Mouse (Mus musculus) liver, embryonic 16.5 days (tissue): ENCODE measurements around the gene Atp8a2. TPM values are rescaled to one million over a fixed set of nuclear protein-coding genes. Genes with fewer than 3 reads are reported as not detected.
A peak's percentile ranks its signal among the peaks of the same experiment; 100 is the strongest.

Source experiments
- ATAC-seq: fragments of 200-750 bp; cut with Nextera tagmentation; 2 replicates; pipeline ENCODE4 v1.8.0; 2017; ENCODE audit warnings: low read depth, mild to moderate bottlenecking, moderate number of reproducible peaks, moderate library complexity
- H3K27ac ChIP-seq: fragments of 300-500 bp; sonication (generic); 2 replicates; pipeline ENCODE4 v1.5.1; 2014; ENCODE audit warnings: mild to moderate bottlenecking, low read length
- H3K27me3 ChIP-seq: fragments of 300-500 bp; sonication (generic); 2 replicates; pipeline ENCODE4 v1.6.1; 2014; ENCODE audit warnings: low read depth, low read length, mixed read lengths; ENCODE audit not compliant: control insufficient read depth, insufficient read depth
- H3K36me3 ChIP-seq: fragments of 300-500 bp; sonication (generic); 2 replicates; pipeline ENCODE4 v1.6.1; 2014; ENCODE audit warnings: mild to moderate bottlenecking; ENCODE audit not compliant: control insufficient read depth, insufficient read depth
- H3K4me1 ChIP-seq: fragments of 300-500 bp; sonication (generic); 2 replicates; pipeline ENCODE4 v1.6.1; 2014; ENCODE audit warnings: low read depth, low read length, mixed read lengths; ENCODE audit not compliant: control insufficient read depth
- H3K4me2 ChIP-seq: fragments of 300-500 bp; sonication (generic); 2 replicates; pipeline ENCODE4 v1.6.1; 2014; ENCODE audit warnings: low read depth, low read length, mixed read lengths
- H3K4me3 ChIP-seq: fragments of 300-500 bp; sonication (generic); 2 replicates; pipeline ENCODE4 v1.5.1; 2014; ENCODE audit warnings: low read depth, mild to moderate bottlenecking, low read length
- H3K9ac ChIP-seq: fragments of 300-500 bp; sonication (generic); 2 replicates; pipeline ENCODE4 v1.6.1; 2014; ENCODE audit warnings: low read depth, low read length
- H3K9me3 ChIP-seq: fragments of 300-500 bp; sonication (generic); replicated peaks from 2 replicates; pipeline ENCODE4 v1.6.1; 2016; ENCODE audit warnings: low read length; ENCODE audit not compliant: control insufficient read depth
- WGBS: fragments of 180-500 bp; shearing (Covaris S2); extraction: QIAGEN DNeasy Blood & Tissue Kit; methylation state at CpG from one replicate; pipeline ENCODE4 v1.1.7; 2014; ENCODE audit not compliant: insufficient replicate concordance; 5-methylcytosine and 5-hydroxymethylcytosine counted together
- polyA plus RNA-seq: library from polyadenylated mRNA; unstranded; fragments of >200 nt; fragmentation: Nextera tagmentation; extraction: Ambion mirVana; gene quantifications from 2 replicates; pipeline ENCODE4 v1.2.1, GENCODE M21; 2015

Atp8a2 gene
- polyA plus RNA-seq, 1 experiment from 2014 or later = 5.3 TPM

DNA sequence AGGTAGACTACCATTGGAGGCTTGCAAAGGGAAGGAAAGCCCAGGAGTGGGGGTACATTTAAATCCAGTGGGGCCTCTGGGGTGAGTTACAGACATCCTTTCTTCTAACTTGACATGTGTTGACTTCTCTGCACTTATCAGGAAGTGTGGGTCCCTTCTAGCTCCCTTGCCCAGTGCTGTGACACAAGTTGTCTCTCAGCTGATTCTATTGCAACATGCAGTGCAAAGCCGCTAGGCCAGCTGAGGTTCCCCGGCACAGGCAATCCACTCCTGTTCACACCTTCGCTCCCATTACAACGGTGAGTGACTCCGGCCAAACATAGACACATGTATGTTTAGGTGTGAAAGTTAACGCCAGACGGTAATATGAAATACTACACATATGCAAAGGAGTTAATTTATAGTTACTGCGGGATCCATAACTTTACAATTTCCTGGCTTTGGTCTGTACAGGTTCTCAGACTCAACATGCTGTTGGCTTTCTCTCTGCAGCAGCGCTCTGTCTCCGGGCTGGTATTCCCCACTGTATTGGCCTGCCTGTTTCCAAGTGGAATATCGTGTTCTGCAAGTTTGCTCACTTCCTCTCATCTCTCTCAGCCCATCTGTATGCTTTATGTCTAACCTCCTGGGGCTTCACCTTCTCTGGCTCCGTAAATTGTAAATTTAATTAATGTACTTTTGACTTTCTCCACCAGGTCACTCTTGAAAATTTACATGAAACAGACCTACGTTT lies 491.5 kb downstream of the Atp8a2 start:
- H3K9me3 ChIP-seq = no peaks in the 10 kb centered on the region
- no peak overlapping the region for H3K9ac ChIP-seq
- H3K27me3 ChIP-seq = no peaks in the 10 kb centered on the region
- H3K27ac ChIP-seq = no peak overlapping the region
- H3K4me1 ChIP-seq = no peaks in the 10 kb centered on the region
- H3K4me2 ChIP-seq = no peak overlapping the region
- H3K36me3 ChIP-seq = no peaks in the 10 kb centered on the region
- ATAC-seq = no peak
- no peak overlapping the region for H3K4me3 ChIP-seq
- WGBS = 73% methylated on average over 13 of the region's 13 CpGs

DNA sequence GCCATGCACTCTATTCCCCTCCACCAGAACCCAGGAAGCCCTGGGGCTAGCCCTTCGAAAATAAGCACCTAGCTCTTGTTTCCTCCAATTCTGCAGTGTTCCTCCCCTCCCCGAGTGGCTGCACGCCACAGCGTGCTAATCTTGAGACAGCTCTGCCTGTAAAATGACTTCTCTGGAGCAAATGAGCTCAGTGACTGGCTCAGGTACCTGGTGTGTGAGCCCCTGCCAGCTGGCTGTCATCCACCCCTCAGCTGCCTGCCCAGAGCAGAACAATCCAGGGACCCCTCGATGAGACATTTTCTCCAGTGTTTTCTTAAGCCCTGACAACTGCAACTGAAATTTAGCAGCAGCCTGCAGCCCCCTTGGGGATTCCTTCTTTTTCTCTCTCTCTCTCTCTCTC lies 495.5 kb downstream of the Atp8a2 start:
- Histone ChIP-seq H3K27me3 (no peaks in the 10 kb centered on the region), H3K4me1 (no peaks in the 10 kb centered on the region), H3K4me2 (no peak overlapping the region), H3K4me3 (no peak overlapping the region), H3K9ac (no peak overlapping the region), H3K27ac (no peak overlapping the region), H3K36me3 (no peaks in the 10 kb centered on the region), H3K9me3 (no peaks in the 10 kb centered on the region)
- ATAC-seq = no peak
- 36% methylated on average over 5 of the region's 5 CpGs for WGBS

DNA sequence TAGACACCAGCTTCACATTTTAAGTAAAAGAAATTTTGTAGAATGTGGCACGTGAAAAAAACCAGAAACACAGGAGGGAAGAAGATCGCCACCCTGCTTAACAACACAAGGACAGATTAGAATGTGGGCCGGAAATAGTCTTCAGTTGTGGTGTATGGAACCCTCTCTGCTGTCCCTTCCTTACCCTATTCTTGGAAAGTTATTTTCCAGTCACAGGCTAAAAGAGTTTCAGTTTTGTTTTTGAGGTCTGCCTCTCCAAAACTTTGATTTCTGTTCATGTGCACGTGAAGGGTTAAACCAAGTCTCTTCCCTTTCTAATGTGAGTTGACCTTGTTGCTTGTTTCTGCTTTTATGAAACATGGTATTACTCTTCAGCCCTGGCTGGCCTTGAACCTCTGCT lies 501.8 kb downstream of the Atp8a2 start:
- H3K27ac ChIP-seq = no peak overlapping the region
- no peak overlapping the region for H3K4me2 ChIP-seq
- WGBS = 47% methylated on average over 4 of the region's 4 CpGs
- no peaks in the 10 kb centered on the region for H3K4me1 ChIP-seq
- H3K9ac ChIP-seq = no peak overlapping the region
- H3K9me3 ChIP-seq = no peaks in the 10 kb centered on the region
- H3K36me3 ChIP-seq = no peaks in the 10 kb centered on the region
- no peak overlapping the region for H3K4me3 ChIP-seq
- no peaks in the 10 kb centered on the region for H3K27me3 ChIP-seq
- no peak for ATAC-seq

DNA sequence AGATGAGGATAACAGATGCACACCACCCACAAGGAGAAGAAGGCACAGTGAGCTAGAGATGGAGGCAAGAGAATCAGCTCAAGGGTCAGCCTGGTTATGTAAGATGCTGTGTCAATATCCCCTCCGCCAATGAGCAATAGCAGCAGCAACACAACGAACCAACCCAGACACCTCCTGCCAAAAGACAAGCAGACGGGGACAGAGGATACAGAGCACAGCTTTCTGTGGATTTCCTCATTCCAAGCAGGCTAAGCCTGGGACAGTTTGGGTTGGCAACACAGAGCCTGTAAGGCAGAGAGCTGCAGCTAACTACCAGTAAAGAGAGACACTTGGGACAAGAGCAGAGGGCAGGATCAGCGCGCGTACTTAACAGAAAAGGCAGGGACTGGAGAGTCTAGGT lies 504.8 kb downstream of the Atp8a2 start:
- Histone ChIP-seq H3K36me3 (no peaks in the 10 kb centered on the region), H3K4me2 (no peak overlapping the region), H3K9me3 (no peaks in the 10 kb centered on the region), H3K9ac (no peak overlapping the region), H3K27me3 (no peaks in the 10 kb centered on the region), H3K27ac (no peak overlapping the region), H3K4me1 (no peaks in the 10 kb centered on the region), H3K4me3 (no peak overlapping the region)
- peak; percentile 24; the same call in 1 of the 2 replicates for ATAC-seq
- WGBS = 71% methylated on average over 6 of the region's 6 CpGs

DNA sequence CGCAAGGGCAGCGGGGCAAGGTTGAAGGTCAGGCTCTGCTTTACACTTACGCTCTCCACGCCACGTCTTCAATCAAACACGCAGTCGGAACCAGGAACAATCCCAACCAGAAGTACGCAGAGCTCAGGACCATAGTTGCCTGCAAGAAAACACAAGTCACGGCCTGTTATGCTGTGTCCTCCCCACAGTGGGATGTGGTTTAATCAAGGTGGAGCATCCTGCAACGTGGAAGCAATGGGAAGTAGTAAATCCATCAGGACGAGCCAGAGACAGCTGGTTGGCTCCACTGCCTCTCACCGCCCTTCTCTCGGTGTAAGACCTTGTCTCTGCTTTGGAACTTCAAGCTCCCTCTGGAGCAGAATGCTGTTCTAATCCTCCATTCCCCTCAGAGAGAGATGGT lies 505.6 kb downstream of the Atp8a2 start:
- Histone ChIP-seq H3K9ac (no peak overlapping the region), H3K4me3 (no peak overlapping the region), H3K4me2 (no peak overlapping the region), H3K36me3 (no peaks in the 10 kb centered on the region), H3K27ac (no peak overlapping the region), H3K4me1 (no peaks in the 10 kb centered on the region), H3K9me3 (no peaks in the 10 kb centered on the region), H3K27me3 (no peaks in the 10 kb centered on the region)
- no peak for ATAC-seq
- 64% methylated on average over 13 of the region's 13 CpGs for WGBS

DNA sequence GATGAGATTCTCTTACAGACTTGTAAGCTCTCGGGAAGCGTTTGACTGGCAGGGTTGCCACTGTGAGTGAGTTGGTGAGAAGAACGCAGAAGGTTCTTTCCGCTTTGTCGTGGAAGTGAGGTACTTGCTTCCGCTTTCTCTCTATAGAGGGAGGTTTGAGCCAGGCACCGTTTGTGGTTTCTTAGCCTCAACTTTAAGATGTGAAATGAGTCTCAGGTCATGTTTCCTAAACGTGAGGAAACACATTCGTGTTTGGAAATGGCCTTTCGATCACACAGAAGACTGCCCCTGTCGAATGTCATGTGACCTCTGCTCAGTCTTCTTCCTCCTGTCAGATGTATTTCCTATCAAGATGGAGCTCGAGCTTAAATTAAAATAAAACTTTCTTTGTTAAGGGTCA lies 506.0 kb downstream of the Atp8a2 start:
- 24% methylated on average over 12 of the region's 12 CpGs for WGBS
- Histone ChIP-seq H3K9ac (no peak overlapping the region), H3K4me3 (no peak overlapping the region), H3K36me3 (no peaks in the 10 kb centered on the region), H3K27ac (no peak overlapping the region), H3K4me1 (no peaks in the 10 kb centered on the region), H3K4me2 (no peak overlapping the region), H3K27me3 (no peaks in the 10 kb centered on the region), H3K9me3 (no peaks in the 10 kb centered on the region)
- no peak for ATAC-seq

DNA sequence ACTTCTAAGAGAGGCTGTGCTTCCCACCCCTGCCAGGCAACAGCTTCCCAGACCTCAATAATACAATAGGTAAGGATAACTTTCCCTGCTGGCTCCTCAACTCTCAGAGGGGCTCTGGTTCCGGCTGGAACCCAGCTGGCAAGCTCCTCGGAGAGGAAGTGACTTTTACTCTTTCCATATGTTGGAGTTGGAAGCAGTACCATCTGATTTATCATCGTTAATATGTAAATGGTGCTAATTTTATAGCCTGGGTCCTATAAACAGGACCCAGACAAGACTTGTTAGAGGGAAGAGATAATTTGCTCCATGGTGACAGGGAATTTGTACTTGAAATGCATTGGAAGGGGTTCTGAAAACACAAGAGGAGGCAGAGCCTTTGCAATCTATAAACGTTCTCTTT lies 507.4 kb downstream of the Atp8a2 start:
- 49% methylated on average over 4 of the region's 4 CpGs for WGBS

DNA sequence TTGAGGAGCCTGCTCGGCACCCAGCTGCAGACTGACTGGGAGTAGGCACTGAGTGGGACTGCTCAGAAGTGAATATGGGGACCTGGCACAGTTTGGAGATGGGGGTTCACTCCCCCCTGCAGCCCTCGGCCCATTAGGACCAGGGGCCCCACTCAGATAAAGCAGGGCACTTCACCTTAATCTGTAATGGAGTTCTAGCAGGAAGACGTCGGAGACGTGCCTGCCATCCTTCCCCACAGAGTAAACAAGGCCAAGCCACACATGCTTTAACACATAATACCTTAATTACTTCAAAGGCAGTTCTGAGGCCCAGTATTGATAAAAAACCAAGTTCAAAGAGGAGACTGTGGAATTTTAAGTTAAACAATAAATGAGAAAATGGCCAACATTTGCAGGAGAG lies 510.8 kb downstream of the Atp8a2 start:
- no peaks in the 10 kb centered on the region for H3K9me3 ChIP-seq
- no peak for ATAC-seq
- WGBS = 48% methylated on average over 5 of the region's 5 CpGs
- no peak overlapping the region for H3K27ac ChIP-seq
- no peak overlapping the region for H3K9ac ChIP-seq
- H3K4me2 ChIP-seq = no peak overlapping the region
- H3K4me3 ChIP-seq = no peak overlapping the region
- H3K36me3 ChIP-seq = no peaks in the 10 kb centered on the region
- no peaks in the 10 kb centered on the region for H3K27me3 ChIP-seq
- H3K4me1 ChIP-seq = no peaks in the 10 kb centered on the region

More for the DNA sequence above, 507.4 kb downstream of the Atp8a2 start:
- H3K4me3 ChIP-seq = no peak overlapping the region
- no peaks in the 10 kb centered on the region for H3K4me1 ChIP-seq
- H3K4me2 ChIP-seq = no peak overlapping the region
- no peak overlapping the region for H3K27ac ChIP-seq
- no peaks in the 10 kb centered on the region for H3K27me3 ChIP-seq
- no peaks in the 10 kb centered on the region for H3K36me3 ChIP-seq
- no peaks in the 10 kb centered on the region for H3K9me3 ChIP-seq
- no peak overlapping the region for H3K9ac ChIP-seq
- ATAC-seq = no peak

DNA sequence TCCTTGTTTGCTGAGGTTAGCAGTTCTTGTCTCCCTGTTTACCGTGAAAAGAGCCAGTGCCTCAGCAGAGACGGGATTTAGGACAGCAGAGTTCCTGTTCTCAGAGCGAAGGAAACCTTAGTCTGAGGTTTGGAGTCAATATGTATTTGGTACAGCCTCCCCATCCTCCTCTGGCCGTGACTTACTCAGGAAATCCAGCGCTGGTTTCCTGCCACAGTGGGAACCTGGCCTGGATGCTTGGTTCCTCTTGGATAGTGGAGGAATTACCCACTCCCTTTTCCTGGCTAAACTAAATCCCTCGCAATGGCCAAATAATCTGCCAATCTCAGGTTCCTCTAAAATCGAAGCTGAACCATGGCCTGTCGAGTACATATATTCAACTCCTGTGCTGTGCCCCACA lies 511.6 kb downstream of the Atp8a2 start:
- Histone ChIP-seq H3K36me3 (no peaks in the 10 kb centered on the region), H3K9ac (no peak overlapping the region), H3K27me3 (no peaks in the 10 kb centered on the region), H3K9me3 (no peaks in the 10 kb centered on the region), H3K4me1 (no peaks in the 10 kb centered on the region), H3K27ac (no peak overlapping the region), H3K4me3 (no peak overlapping the region), H3K4me2 (no peak overlapping the region)
- ATAC-seq = no peak
- 27% methylated on average over 8 of the region's 8 CpGs for WGBS
